Mouse (Mus musculus): ENCODE data around the gene Olfr161. TPM values are rescaled to one million over a fixed set of nuclear protein-coding genes. Genes with fewer than 3 reads are reported as not detected.
A peak's percentile ranks its signal among the peaks of the same experiment; 100 is the strongest.
"Not testable (repeated sequence)": the region's sequence is repeated elsewhere in the genome, so short reads cannot be mapped to it uniquely, and the experiment has no call there.

The Olfr161 gene
- not detected in 2 replicates for polyA plus RNA-seq (2016; fragmentation: Nextera tagmentation; extraction: Ambion mirVana)

- DNase-seq (ENCODE audit: low spot score) = no peak
- H3K4me1 ChIP-seq = no peaks in the 10 kb centered on the region
- H3K27me3 ChIP-seq (replicated peaks; ENCODE audit: low read depth, poor library complexity, severe bottlenecking) = no peaks in the 10 kb centered on the region
- WGBS = 73% methylated on average over 1 of the region's 1 CpGs
- no peak within 1 kb of the TSS for H3K4me3 ChIP-seq
- peaks cover 44% of the 10 kb centered on the region for H3K9me3 ChIP-seq
- H3K36me3 ChIP-seq (replicated peaks) = no peaks in the 10 kb centered on the region
- H3K27ac ChIP-seq (replicated peaks) = no peak within 1 kb of the TSS
Observed at GRCm38 (mm10) chr16:3590691-3591090, at the start of gene Olfr161. Gene Olfr161, plus strand, starts transcription at chr16:3591042.

- no peaks in the 10 kb centered on the region for H3K27me3 ChIP-seq (replicated peaks; ENCODE audit: low read depth, poor library complexity, severe bottlenecking)
- H3K4me3 ChIP-seq = no peak overlapping the region
- no peaks in the 10 kb centered on the region for H3K36me3 ChIP-seq (replicated peaks)
- peaks cover 25% of the 10 kb centered on the region for H3K9me3 ChIP-seq
- DNase-seq (ENCODE audit: low spot score) = no peak
- no peak overlapping the region for H3K27ac ChIP-seq (replicated peaks)
- H3K4me1 ChIP-seq = no peaks in the 10 kb centered on the region
Observed at GRCm38 (mm10) chr16:3563553-3563952, 27.3 kb upstream of the Olfr161 start.

GRCm38 (mm10) chr16:3577658-3578057 is 13.2 kb upstream of the Olfr161 start:
- not testable (repeated sequence) for H3K36me3 ChIP-seq (replicated peaks)

GRCm38 (mm10) chr16:3578227-3578848 is 12.5 kb upstream of the Olfr161 start:
- not testable (repeated sequence) for H3K4me3 ChIP-seq; H3K4me1 ChIP-seq; DNase-seq (ENCODE audit: low spot score); H3K36me3 ChIP-seq (replicated peaks); H3K27ac ChIP-seq (replicated peaks); H3K27me3 ChIP-seq (replicated peaks; ENCODE audit: low read depth, poor library complexity, severe bottlenecking)
- WGBS = 90% methylated on average over 1 of the region's 1 CpGs
- H3K9me3 ChIP-seq = peaks cover 19% of the 10 kb centered on the region

More at GRCm38 (mm10) chr16:3577658-3578057, 13.2 kb upstream of the Olfr161 start:
- peaks cover 13% of the 10 kb centered on the region for H3K9me3 ChIP-seq
- not testable (repeated sequence) for H3K4me3 ChIP-seq; H3K27ac ChIP-seq (replicated peaks); H3K4me1 ChIP-seq; DNase-seq (ENCODE audit: low spot score); H3K27me3 ChIP-seq (replicated peaks; ENCODE audit: low read depth, poor library complexity, severe bottlenecking)
- WGBS = 71% methylated on average over 1 of the region's 1 CpGs

- H3K4me1 ChIP-seq; H3K4me3 ChIP-seq; H3K36me3 ChIP-seq (replicated peaks); DNase-seq (ENCODE audit: low spot score); H3K27ac ChIP-seq (replicated peaks); H3K27me3 ChIP-seq (replicated peaks; ENCODE audit: low read depth, poor library complexity, severe bottlenecking): not testable (repeated sequence)
- 93% methylated on average over 5 of the region's 5 CpGs for WGBS
- H3K9me3 ChIP-seq = peaks cover 31% of the 10 kb centered on the region; the same call in 1 of the 2 replicates
Observed at GRCm38 (mm10) chr16:3631376-3631775, 40.5 kb downstream of the Olfr161 start.

- DNase-seq (ENCODE audit: low spot score) = peak; percentile 59
- not testable (repeated sequence) for H3K4me1 ChIP-seq; H3K27me3 ChIP-seq (replicated peaks; ENCODE audit: low read depth, poor library complexity, severe bottlenecking); H3K36me3 ChIP-seq (replicated peaks)
- H3K4me3 ChIP-seq = peak overlapping the region; percentile 49
- 33% methylated on average over 27 of the region's 27 CpGs for WGBS
- H3K27ac ChIP-seq (replicated peaks) = peak overlapping the region; percentile 84
- H3K9me3 ChIP-seq = peaks cover 22% of the 10 kb centered on the region; the same call in 1 of the 2 replicates
Observed at GRCm38 (mm10) chr16:3632572-3633361, 41.9 kb downstream of the Olfr161 start.

Other genes with a start within 250 kb of the Olfr161 start
- not detected in 2 replicates for gene Mefv, start 127.1 kb downstream of the Olfr161 start, polyA plus RNA-seq (2016; fragmentation: Nextera tagmentation; extraction: Ambion mirVana)
- 51.3 and 53.3 TPM in 2 replicates for gene Zfp263, start 153.1 kb downstream of the Olfr161 start, polyA plus RNA-seq (2016; fragmentation: Nextera tagmentation; extraction: Ambion mirVana)
- 0.31 TPM in 1 of 2 replicates, not detected in the other for gene Olfr15, start 239.8 kb downstream of the Olfr161 start, polyA plus RNA-seq (2016; fragmentation: Nextera tagmentation; extraction: Ambion mirVana)

Data from embryonic facial prominence, embryonic 10.5 days (tissue).